Mouse (Mus musculus) limb, embryonic 14.5 days (tissue): ENCODE data around the gene Dph5. TPM values are rescaled to one million over a fixed set of nuclear protein-coding genes. Genes with fewer than 3 reads are reported as not detected.
"Not testable (repeated sequence)": the region's sequence is repeated elsewhere in the genome, so short reads cannot be mapped to it uniquely, and the experiment has no call there.

ENCODE experiments used
- ATAC-seq: fragments of 200-750 bp; cut with Nextera tagmentation; 2 replicates; pipeline ENCODE4 v1.8.0; 2017; ENCODE audit warnings: low read depth, moderate number of reproducible peaks, moderate TSS enrichment; ENCODE audit not compliant: low FRiP score
- DNase-seq: peaks from one replicate; pipeline ENCODE4 v3.0.0-alpha.2; 2015; ENCODE audit warnings: low spot score
- H3K27ac ChIP-seq: fragments of 300-500 bp; sonication (generic); replicated peaks from 2 replicates; pipeline ENCODE4 v1.5.1; 2014; ENCODE audit warnings: low read depth, mild to moderate bottlenecking, low read length, moderate library complexity, mixed read lengths
- H3K27me3 ChIP-seq: fragments of 300-500 bp; sonication (generic); 2 replicates; pipeline ENCODE4 v1.6.1; 2014; ENCODE audit warnings: low read length, mixed read lengths; ENCODE audit not compliant: control insufficient read depth, insufficient read depth
- H3K36me3 ChIP-seq: fragments of 300-500 bp; sonication (generic); 2 replicates; pipeline ENCODE4 v1.6.1; 2014; ENCODE audit warnings: mild to moderate bottlenecking, low read length, moderate library complexity, mixed read lengths; ENCODE audit not compliant: control insufficient read depth, insufficient read depth
- H3K4me1 ChIP-seq: fragments of 300-500 bp; sonication (generic); 2 replicates; pipeline ENCODE4 v1.6.1; 2014; ENCODE audit warnings: antibody characterized with exemption, low read length, mixed read lengths; ENCODE audit not compliant: control insufficient read depth, insufficient read depth
- H3K4me2 ChIP-seq: fragments of 300-500 bp; sonication (generic); replicated peaks from 2 replicates; pipeline ENCODE4 v1.6.1; 2014; ENCODE audit warnings: low read depth, mild to moderate bottlenecking, low read length, moderate library complexity; ENCODE audit not compliant: severe bottlenecking
- H3K4me3 ChIP-seq: fragments of 300-500 bp; sonication (generic); replicated peaks from 2 replicates; pipeline ENCODE4 v1.5.1; 2014; ENCODE audit warnings: low read length
- H3K9ac ChIP-seq: fragments of 300-500 bp; sonication (generic); 2 replicates; pipeline ENCODE4 v1.6.1; 2014; ENCODE audit warnings: mild to moderate bottlenecking, low read depth, low read length, moderate library complexity; ENCODE audit not compliant: severe bottlenecking
- H3K9me3 ChIP-seq: fragments of 300-500 bp; sonication (generic); 2 replicates; pipeline ENCODE4 v1.6.1; 2016; ENCODE audit warnings: low read length; ENCODE audit not compliant: control insufficient read depth
- POLR2A ChIP-seq: fragments of 200-500 bp; IDR thresholded peaks from 2 replicates; pipeline ENCODE4 v1.8.0; 2012; ENCODE audit warnings: inconsistent platforms, mild to moderate bottlenecking, moderate library complexity, borderline replicate concordance; ENCODE audit not compliant: insufficient read depth, insufficient read length; ENCODE audit errors: extremely low read depth
- WGBS: fragments of 180-500 bp; shearing (Covaris S2); extraction: QIAGEN DNeasy Blood & Tissue Kit; methylation state at CpG from one replicate; pipeline ENCODE4 v1.1.7; 2014; 5-methylcytosine and 5-hydroxymethylcytosine counted together
- polyA plus RNA-seq, 2 experiments: library from polyadenylated mRNA; depleted of rRNA in 1 of 2; stranded (reverse) in 1 of 2; unstranded in 1 of 2; fragments of >200 nt; fragmentation: Nextera tagmentation in 1 of 2; extraction: Ambion mirVana in 1 of 2; gene quantifications; 2 replicates each; pipeline versions ENCODE4 v1.2.1 to v1.2.3; 2012 to 2014

Gene Dph5
- polyA plus RNA-seq, 2 experiments, result 13.0 to 23.9 TPM

DNA sequence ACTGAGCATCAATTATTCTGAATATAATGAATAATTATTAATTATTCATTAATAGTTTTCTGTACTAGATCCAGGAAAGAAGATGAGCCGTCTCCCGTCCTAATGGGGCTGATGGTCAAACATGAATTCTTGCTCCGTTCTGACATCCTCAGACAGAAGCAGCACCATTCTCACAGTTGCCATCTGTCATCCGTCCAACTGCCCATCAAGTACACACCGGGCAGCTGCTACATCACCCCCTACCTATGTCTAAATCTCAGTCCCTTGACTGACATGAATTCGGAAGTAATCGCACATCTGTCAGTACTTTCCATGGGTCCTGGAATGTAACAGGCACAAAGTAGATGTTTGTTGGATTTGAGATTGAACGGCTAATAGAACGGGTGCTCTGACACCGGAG is 30.2 kb upstream of the Dph5 start:
- WGBS, result 77% methylated on average over 10 of the region's 10 CpGs
- Histone ChIP-seq H3K27me3 (no peaks in the 10 kb centered on the region), H3K4me3 (no peak overlapping the region), H3K27ac (no peak overlapping the region), H3K9me3 (no peaks in the 10 kb centered on the region), H3K4me1 (no peaks in the 10 kb centered on the region), H3K36me3 (no peaks in the 10 kb centered on the region), H3K9ac (no peak overlapping the region), H3K4me2 (no peak overlapping the region)
- no peak for TF ChIP-seq POLR2A
- ATAC-seq, result no peak
- DNase-seq, result no peak

DNA sequence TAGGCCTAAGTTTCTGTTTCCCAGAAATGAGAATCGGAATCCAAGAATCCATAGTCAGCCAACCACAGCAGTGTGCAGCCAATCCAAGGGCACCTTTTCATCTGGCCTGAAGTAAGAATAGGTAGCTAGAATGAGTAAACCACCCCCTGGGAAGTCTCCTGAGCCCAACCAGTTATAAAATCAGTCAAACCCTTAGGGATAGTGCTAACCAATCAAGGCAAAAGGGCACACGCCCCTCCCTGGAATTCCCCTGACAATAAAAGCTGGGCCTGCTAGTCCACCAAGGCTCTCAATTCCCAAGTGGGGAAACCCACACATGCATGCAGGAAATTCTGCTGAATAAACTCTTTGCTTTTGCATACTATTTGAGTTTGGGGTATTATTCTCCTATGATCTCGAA is 28.8 kb upstream of the Dph5 start:
- H3K4me1 ChIP-seq, result no peaks in the 10 kb centered on the region
- WGBS, result 75% methylated on average over 3 of the region's 3 CpGs
- no peak overlapping the region for H3K27ac ChIP-seq
- no peak for TF ChIP-seq POLR2A
- H3K9me3 ChIP-seq, result no peaks in the 10 kb centered on the region
- DNase-seq (no peak), ATAC-seq (no peak)
- no peak overlapping the region for H3K4me2 ChIP-seq
- no peaks in the 10 kb centered on the region for H3K36me3 ChIP-seq
- H3K27me3 ChIP-seq, result no peaks in the 10 kb centered on the region
- H3K9ac ChIP-seq, result no peak overlapping the region
- H3K4me3 ChIP-seq, result no peak overlapping the region

DNA sequence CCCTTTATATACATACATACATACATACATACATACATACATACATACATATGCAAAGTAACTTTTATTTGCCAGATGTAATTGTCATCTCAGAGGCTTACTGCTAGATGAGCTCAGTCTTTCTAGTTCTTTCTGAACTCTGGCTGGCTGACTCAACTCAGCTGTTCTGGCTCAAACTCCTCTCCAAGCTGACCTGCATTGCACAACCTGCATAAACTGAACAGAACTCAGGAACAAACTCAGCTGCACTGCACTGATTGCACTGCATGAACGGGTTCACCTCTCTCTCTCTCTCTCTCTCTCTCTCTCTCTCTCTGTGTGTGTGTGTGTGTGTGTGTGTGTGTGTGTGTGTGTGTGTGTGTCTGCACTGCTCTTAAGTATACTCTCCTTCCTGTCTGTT is 26.9 kb upstream of the Dph5 start:
- not testable (repeated sequence) for DNase-seq, H3K4me2 ChIP-seq, H3K9ac ChIP-seq, H3K36me3 ChIP-seq, ATAC-seq, H3K27ac ChIP-seq, H3K4me1 ChIP-seq, H3K4me3 ChIP-seq, H3K27me3 ChIP-seq, H3K9me3 ChIP-seq
- 77% methylated on average over 1 of the region's 1 CpGs for WGBS

DNA sequence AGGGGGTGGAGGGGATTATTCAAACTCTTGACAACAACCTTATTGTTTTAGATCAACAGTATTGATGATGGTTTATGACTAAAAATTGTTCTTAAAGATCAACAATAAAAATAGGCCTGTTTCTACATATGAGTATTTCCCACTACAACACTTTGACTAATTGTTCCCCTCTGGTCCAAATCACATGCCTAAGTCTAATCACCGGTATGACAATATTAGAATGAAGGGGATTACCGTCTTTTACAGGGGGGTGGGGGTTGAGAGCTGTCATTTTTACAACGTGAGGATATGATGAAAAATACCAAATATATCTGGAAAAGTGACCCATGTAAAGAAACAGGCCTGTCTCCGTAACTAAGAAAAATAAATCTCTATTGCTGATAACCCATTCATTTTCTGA is 24.1 kb upstream of the Dph5 start:
- H3K9ac ChIP-seq, result no peak overlapping the region
- no peaks in the 10 kb centered on the region for H3K27me3 ChIP-seq
- 72% methylated on average over 4 of the region's 4 CpGs for WGBS
- no peak for DNase-seq
- H3K4me2 ChIP-seq, result no peak overlapping the region
- H3K9me3 ChIP-seq, result no peaks in the 10 kb centered on the region
- H3K4me3 ChIP-seq, result no peak overlapping the region
- no peak for TF ChIP-seq POLR2A
- H3K36me3 ChIP-seq, result no peaks in the 10 kb centered on the region
- ATAC-seq, result no peak
- H3K4me1 ChIP-seq, result no peaks in the 10 kb centered on the region
- H3K27ac ChIP-seq, result no peak overlapping the region

DNA sequence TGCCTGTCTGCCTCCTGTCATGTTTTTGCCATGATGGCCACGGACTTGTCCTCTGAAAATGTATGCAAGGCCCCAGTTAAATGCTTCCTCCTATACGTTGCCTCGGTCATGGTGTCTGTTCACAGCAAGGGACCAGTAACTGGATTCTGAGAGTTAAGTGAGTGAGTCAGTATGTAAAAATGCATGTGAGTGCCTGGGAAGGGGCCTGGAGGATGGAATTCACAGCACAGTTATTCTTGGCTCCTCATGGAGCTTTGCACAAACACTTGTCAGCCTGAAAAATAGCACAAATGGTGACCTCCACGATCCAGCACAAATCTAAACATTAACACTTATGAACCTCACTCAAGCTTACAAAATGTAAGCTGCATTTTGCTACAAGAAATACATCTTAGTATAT is 20.5 kb upstream of the Dph5 start:
- Histone ChIP-seq H3K36me3 (no peaks in the 10 kb centered on the region), H3K9me3 (no peaks in the 10 kb centered on the region), H3K27ac (no peak overlapping the region), H3K4me3 (no peak overlapping the region), H3K9ac (no peak overlapping the region), H3K27me3 (no peaks in the 10 kb centered on the region), H3K4me2 (no peak overlapping the region), H3K4me1 (no peaks in the 10 kb centered on the region)
- DNase-seq (no peak), ATAC-seq (peak; percentile 67)
- WGBS, result 55% methylated on average over 4 of the region's 4 CpGs
- no peak for TF ChIP-seq POLR2A

DNA sequence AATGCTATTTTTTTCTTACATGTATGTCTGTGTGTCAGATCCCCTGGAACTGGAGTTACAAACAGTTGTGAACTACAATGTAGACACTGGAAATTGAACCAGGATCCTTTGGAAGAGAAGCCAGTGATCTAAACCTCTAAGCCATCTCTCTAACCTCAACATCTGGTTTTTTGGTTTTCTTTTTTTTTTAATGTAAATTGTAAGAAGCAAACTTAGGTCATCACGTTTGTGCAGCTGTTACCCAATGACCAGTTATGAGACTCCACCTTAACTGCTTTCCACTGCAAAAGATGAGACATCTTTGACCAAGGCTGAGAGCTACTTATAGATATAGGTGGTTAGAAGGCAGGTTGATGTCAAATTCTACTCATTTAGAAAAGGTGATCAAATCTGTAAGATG is 19.7 kb upstream of the Dph5 start:
- Histone ChIP-seq H3K9me3 (no peaks in the 10 kb centered on the region), H3K4me2 (no peak overlapping the region), H3K27ac (no peak overlapping the region), H3K27me3 (no peaks in the 10 kb centered on the region), H3K36me3 (no peaks in the 10 kb centered on the region), H3K9ac (no peak overlapping the region), H3K4me3 (no peak overlapping the region), H3K4me1 (no peaks in the 10 kb centered on the region)
- WGBS, result 46% methylated on average over 1 of the region's 1 CpGs
- TF ChIP-seq POLR2A, result no peak
- no peak for ATAC-seq
- DNase-seq, result no peak
